In genomic region chr14:79035575-79035974, GRCm38 (mm10) we compare ENCODE assay signal across 24 mouse cellular contexts.
DNase-seq lines count a peak whose midpoint lies in the region; ATAC-seq and TF ChIP-seq lines count a peak whose summit lies in the region.
"Had no signal": no experiment of that assay in that cellular context is flagged by ENCODE, and none has a peak within 500 bp of the region (broad histone marks: within the 10 kb centered on the region; RNA-seq: fewer than 3 reads in every experiment).

No protein-coding gene starts in this region.

- peaks cover 22% of the 10 kb centered on the region for H3K4me1 ChIP-seq in hindbrain, embryonic 10.5 days (replicated peaks)
- H3K4me1 ChIP-seq in hindbrain, embryonic 11.5 days (replicated peaks; ENCODE audit: control insufficient read depth, insufficient read depth, low read length) = no peaks in the 10 kb centered on the region
- 0 out of 2 replicates have a peak, but pooled peaks cover 5% of the 10 kb centered on the region for H3K4me1 ChIP-seq in kidney, postnatal 0 days (replicated peaks; ENCODE audit: insufficient read depth, low read length)
- peaks cover 5% of the 10 kb centered on the region; the same call in 1 of the 2 replicates for H3K4me1 ChIP-seq in kidney, embryonic 16.5 days (ENCODE audit: insufficient read depth, low read length)
- peaks cover 18% of the 10 kb centered on the region for H3K4me1 ChIP-seq in midbrain, embryonic 10.5 days
- H3K4me1 ChIP-seq in midbrain, embryonic 11.5 days (ENCODE audit: control insufficient read depth, insufficient read depth, low read length) = no peaks in the 10 kb centered on the region

- no peaks in the 10 kb centered on the region for H3K9me3 ChIP-seq in hindbrain, embryonic 10.5 days
- no peaks in the 10 kb centered on the region for H3K9me3 ChIP-seq in hindbrain, embryonic 11.5 days (ENCODE audit: control insufficient read depth, low read length)
- H3K9me3 ChIP-seq in kidney, postnatal 0 days (replicated peaks; ENCODE audit: low read length) = no peaks in the 10 kb centered on the region
- no peaks in the 10 kb centered on the region for H3K9me3 ChIP-seq in kidney, embryonic 16.5 days (ENCODE audit: low read length)
- H3K9me3 ChIP-seq in midbrain, embryonic 10.5 days (replicated peaks) = no peaks in the 10 kb centered on the region
- no peaks in the 10 kb centered on the region for H3K9me3 ChIP-seq in midbrain, embryonic 11.5 days (ENCODE audit: control insufficient read depth, low read length)
- H3K9me3 ChIP-seq: embryonic facial prominence, embryonic 12.5 days; embryonic facial prominence, embryonic 15.5 days; G1E had no signal

- H3K36me3 ChIP-seq in hindbrain, embryonic 10.5 days = no peaks in the 10 kb centered on the region
- H3K36me3 ChIP-seq in hindbrain, embryonic 11.5 days (ENCODE audit: control insufficient read depth, insufficient read depth, low read length) = no peaks in the 10 kb centered on the region
- 0 out of 2 replicates have a peak, but pooled peaks cover 3% of the 10 kb centered on the region for H3K36me3 ChIP-seq in kidney, postnatal 0 days (ENCODE audit: insufficient read depth, low read length)
- no peaks in the 10 kb centered on the region for H3K36me3 ChIP-seq in kidney, embryonic 16.5 days (ENCODE audit: insufficient read depth, low read length)
- no peaks in the 10 kb centered on the region for H3K36me3 ChIP-seq in midbrain, embryonic 10.5 days
- H3K36me3 ChIP-seq in midbrain, embryonic 11.5 days (ENCODE audit: control insufficient read depth, insufficient read depth, low read length) = no peaks in the 10 kb centered on the region
- H3K36me3 ChIP-seq: embryonic facial prominence, embryonic 12.5 days; embryonic facial prominence, embryonic 15.5 days had no signal

- peak overlapping the region; percentile 62; the same call in 1 of the 2 replicates for H3K27ac ChIP-seq in hindbrain, embryonic 10.5 days
- no peak overlapping the region for H3K27ac ChIP-seq in hindbrain, embryonic 11.5 days (ENCODE audit: low read depth, low read length)
- H3K27ac ChIP-seq in kidney, postnatal 0 days = peak overlapping the region; percentile 57; the same call in 1 of the 2 replicates
- no peak overlapping the region for H3K27ac ChIP-seq in kidney, embryonic 16.5 days (ENCODE audit: low read length)
- peak overlapping the region; percentile 61; the same call in 1 of the 2 replicates for H3K27ac ChIP-seq in midbrain, embryonic 10.5 days (replicated peaks)
- H3K27ac ChIP-seq in midbrain, embryonic 11.5 days (ENCODE audit: low read depth, low read length) = no peak overlapping the region
- H3K27ac ChIP-seq: embryonic facial prominence, embryonic 12.5 days; hindbrain, embryonic 14.5 days had no signal

- TF ChIP-seq CTCF in kidney, postnatal 0 days (IDR thresholded peaks at IDR 0.05; ENCODE audit: low read depth) = no peak

- H3K9ac ChIP-seq in hindbrain, embryonic 11.5 days (ENCODE audit: low read depth, low read length) = no peak overlapping the region
- no peak overlapping the region for H3K9ac ChIP-seq in kidney, postnatal 0 days (ENCODE audit: low read depth, low read length)
- H3K9ac ChIP-seq in kidney, embryonic 16.5 days (replicated peaks; ENCODE audit: low read length) = no peak overlapping the region
- no peak overlapping the region for H3K9ac ChIP-seq in midbrain, embryonic 11.5 days (ENCODE audit: low read length)
- H3K9ac ChIP-seq: embryonic facial prominence, embryonic 12.5 days; embryonic facial prominence, embryonic 15.5 days; forebrain, postnatal 0 days; hindbrain, embryonic 14.5 days had no signal

- WGBS in hindbrain, embryonic 10.5 days = 83% methylated on average over 9 of the region's 9 CpGs
- WGBS in hindbrain, embryonic 11.5 days = 79% methylated on average over 9 of the region's 9 CpGs
- WGBS in kidney, postnatal 0 days = 78% methylated on average over 9 of the region's 9 CpGs
- 81% methylated on average over 9 of the region's 9 CpGs for WGBS in kidney, embryonic 16.5 days
- 85% methylated on average over 9 of the region's 9 CpGs for WGBS in midbrain, embryonic 10.5 days
- 85% methylated on average over 9 of the region's 9 CpGs for WGBS in midbrain, embryonic 11.5 days

- no peak for ATAC-seq in hindbrain, embryonic 11.5 days (ENCODE audit: low FRiP score)
- ATAC-seq in kidney, postnatal 0 days (replicated peaks; ENCODE audit: low FRiP score, low read depth) = no peak
- ATAC-seq in kidney, embryonic 16.5 days (ENCODE audit: low FRiP score, low TSS enrichment) = no peak
- no peak for ATAC-seq in midbrain, embryonic 11.5 days (ENCODE audit: low FRiP score)
- ATAC-seq: forebrain, embryonic 14.5 days; forebrain, postnatal 0 days; Patski had no signal

- no peak overlapping the region for H3K4me3 ChIP-seq in hindbrain, embryonic 10.5 days
- no peak overlapping the region for H3K4me3 ChIP-seq in hindbrain, embryonic 11.5 days (ENCODE audit: low read depth, low read length)
- no peak overlapping the region for H3K4me3 ChIP-seq in kidney, postnatal 0 days (replicated peaks; ENCODE audit: low read depth, low read length)
- no peak overlapping the region for H3K4me3 ChIP-seq in kidney, embryonic 16.5 days (ENCODE audit: low read length)
- H3K4me3 ChIP-seq in midbrain, embryonic 10.5 days = no peak overlapping the region
- no peak overlapping the region for H3K4me3 ChIP-seq in midbrain, embryonic 11.5 days (ENCODE audit: low read depth, low read length)
- H3K4me3 ChIP-seq: embryonic facial prominence, embryonic 12.5 days; embryonic facial prominence, embryonic 15.5 days; gastrocnemius, adult 2 months had no signal

- H3K4me2 ChIP-seq in hindbrain, embryonic 11.5 days (replicated peaks; ENCODE audit: low read depth, low read length) = no peak overlapping the region
- H3K4me2 ChIP-seq in kidney, postnatal 0 days (ENCODE audit: low read length) = no peak overlapping the region
- H3K4me2 ChIP-seq in kidney, embryonic 16.5 days (replicated peaks; ENCODE audit: low read depth, low read length) = no peak overlapping the region
- H3K4me2 ChIP-seq in midbrain, embryonic 11.5 days = no peak overlapping the region
- H3K4me2 ChIP-seq: embryonic facial prominence, embryonic 12.5 days; embryonic facial prominence, embryonic 15.5 days; heart, embryonic 11.5 days; hindbrain, embryonic 14.5 days had no signal

- no peak for DNase-seq in hindbrain, embryonic 10.5 days (ENCODE audit: low spot score)
- DNase-seq in hindbrain, embryonic 11.5 days (ENCODE audit: low spot score) = no peak
- DNase-seq in kidney, postnatal 0 days (ENCODE audit: low spot score) = no peak
- no peak for DNase-seq in midbrain, embryonic 10.5 days (ENCODE audit: low spot score)
- no peak for DNase-seq in midbrain, embryonic 11.5 days (ENCODE audit: low spot score, missing footprints)
- no peak for DNase-seq in ovary, adult 18-20 months (ENCODE audit: low spot score)
- DNase-seq: adrenal gland, adult 2 months; adrenal gland, postnatal 14 days; cerebellum, adult 11 months; cerebellum, adult 2 months; cerebellum, adult 9-11 months; cerebellum, postnatal 25 days; forebrain, postnatal 0 days; gastrocnemius, adult 2 months; gastrocnemius, postnatal 14 days; heart, adult 11 months had no signal

- H3K27me3 ChIP-seq in hindbrain, embryonic 10.5 days (ENCODE audit: insufficient read depth, poor library complexity, severe bottlenecking) = no peaks in the 10 kb centered on the region
- no peaks in the 10 kb centered on the region for H3K27me3 ChIP-seq in hindbrain, embryonic 11.5 days (ENCODE audit: control insufficient read depth, insufficient read depth, low read length)
- no peaks in the 10 kb centered on the region for H3K27me3 ChIP-seq in kidney, postnatal 0 days (ENCODE audit: insufficient read depth, low read length)
- H3K27me3 ChIP-seq in kidney, embryonic 16.5 days (ENCODE audit: insufficient read depth, low read length) = no peaks in the 10 kb centered on the region
- no peaks in the 10 kb centered on the region for H3K27me3 ChIP-seq in midbrain, embryonic 10.5 days (ENCODE audit: low read depth, poor library complexity, severe bottlenecking)
- no peaks in the 10 kb centered on the region for H3K27me3 ChIP-seq in midbrain, embryonic 11.5 days (ENCODE audit: control insufficient read depth, insufficient read depth, low read length)
- H3K27me3 ChIP-seq: embryonic facial prominence, embryonic 12.5 days; embryonic facial prominence, embryonic 15.5 days; Patski had no signal

Comparison
In these comparisons a context has a peak if more than half of its experiments do, and no peak if none do; other contexts are left out.
1. H3K27ac ChIP-seq: peak in hindbrain, embryonic 10.5 days (single experiment), kidney, postnatal 0 days (single experiment) and midbrain, embryonic 10.5 days (single experiment); none in hindbrain, embryonic 11.5 days (single experiment), kidney, embryonic 16.5 days (single experiment) and midbrain, embryonic 11.5 days (single experiment).